Mouse (Mus musculus): Measurements from ENCODE around the gene B430306N03Rik. TPM values are rescaled to one million over a fixed set of nuclear protein-coding genes. Genes with fewer than 3 reads are reported as not detected.

The B430306N03Rik gene
- total RNA-seq, 1 experiment from 2014 or later, result 0.12 TPM

GRCm38 (mm10) chr17:48362966-48363365 lies 47.0 kb downstream of the B430306N03Rik start:
- peak; percentile 43 for DNase-seq

GRCm38 (mm10) chr17:48363421-48363965 lies 47.6 kb downstream of the B430306N03Rik start:
- DNase-seq, result no peak

- DNase-seq, result no peak
These were observed 49.7 kb downstream of the B430306N03Rik start for GRCm38 (mm10) chr17:48365511-48366155.

GRCm38 (mm10) chr17:48366806-48367205 lies 50.9 kb downstream of the B430306N03Rik start:
- DNase-seq, result no peak

- DNase-seq, result no peak
These were observed 55.7 kb downstream of the B430306N03Rik start for GRCm38 (mm10) chr17:48371621-48372020.

GRCm38 (mm10) chr17:48372987-48373386 lies 57.0 kb downstream of the B430306N03Rik start:
- DNase-seq, result no peak

- DNase-seq, result no peak
These were observed 60.2 kb downstream of the B430306N03Rik start for GRCm38 (mm10) chr17:48376102-48376501.

Other genes starting within 250 kb of the B430306N03Rik start
- not detected in 2 replicates for gene 1700067P10Rik, start 226.8 kb upstream of the B430306N03Rik start, total RNA-seq (2021)
- gene 9830107B12Rik, start 169.9 kb upstream of the B430306N03Rik start, total RNA-seq (2021), result not detected in 2 replicates
- gene A530064D06Rik, start 148.9 kb upstream of the B430306N03Rik start, total RNA-seq (2021), result not detected in 2 replicates
- not detected in 2 replicates for gene Trem1, start 83.4 kb upstream of the B430306N03Rik start, total RNA-seq (2021)
- gene Trem3, start 68.4 kb upstream of the B430306N03Rik start, total RNA-seq (2021), result not detected in 2 replicates
- gene Treml4, start 51.8 kb upstream of the B430306N03Rik start, total RNA-seq (2021), result 0.52 and 1.00 TPM in 2 replicates
- 0.15 TPM in 1 of 2 replicates, not detected in the other for gene Treml2, start 16.6 kb upstream of the B430306N03Rik start, total RNA-seq (2021)
- 1.00 and 1.7 TPM in 2 replicates for gene Trem2, start 30.3 kb downstream of the B430306N03Rik start, total RNA-seq (2021)
- not detected in 2 replicates for gene Treml1, start 43.8 kb downstream of the B430306N03Rik start, total RNA-seq (2021)
- 36.6 and 39.2 TPM in 2 replicates for gene Nfya, start 93.8 kb downstream of the B430306N03Rik start, total RNA-seq (2021)
- gene Oard1, start 93.9 kb downstream of the B430306N03Rik start, total RNA-seq (2021), result 21.5 and 31.2 TPM in 2 replicates
- gene Apobec2, start 116.8 kb downstream of the B430306N03Rik start, total RNA-seq (2021), result 1.3 and 1.5 TPM in 2 replicates
- gene Tspo2, start 135.4 kb downstream of the B430306N03Rik start, total RNA-seq (2021), result not detected in 2 replicates
- gene Unc5cl, start 138.8 kb downstream of the B430306N03Rik start, total RNA-seq (2021), result not detected in 2 replicates

Data from adrenal gland, postnatal 25 days (tissue).